Mouse (Mus musculus): ENCODE measurements around the gene Syne2. TPM values are rescaled to one million over a fixed set of nuclear protein-coding genes. Genes with fewer than 3 reads are reported as not detected.

The Syne2 gene
- total and polyA plus RNA-seq, 3 experiments = 3.9 to 7.5 (median 4.9) TPM

DNA sequence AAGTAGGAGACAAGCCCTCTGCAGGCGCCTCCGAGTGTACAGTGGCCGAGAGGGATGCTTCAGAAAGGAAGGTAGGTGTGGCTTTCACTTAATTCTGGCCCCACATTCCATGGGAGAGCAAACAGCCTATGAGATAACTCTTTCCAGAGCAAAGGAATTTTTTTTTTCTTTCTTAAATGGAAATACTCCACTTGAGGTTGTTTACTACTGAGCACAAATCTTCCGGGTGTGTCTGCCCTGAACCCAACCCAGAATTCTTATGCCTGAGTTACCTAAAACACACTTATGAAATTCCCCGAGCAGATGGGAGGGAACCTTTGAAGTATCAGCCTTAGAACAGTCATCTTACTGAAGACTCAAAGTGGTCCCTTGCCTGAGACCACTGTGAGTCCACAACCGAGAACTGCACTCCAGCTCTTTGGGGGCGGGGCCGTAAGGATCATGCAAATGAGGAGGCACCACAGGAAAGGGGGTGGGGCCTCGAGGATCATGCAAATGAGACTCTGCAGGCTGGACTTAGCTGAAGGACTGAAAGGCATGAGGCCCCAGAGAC lies 186.8 kb downstream of the Syne2 start:
- H3K9me3 ChIP-seq (replicated peaks; ENCODE audit: low read length) = no peaks in the 10 kb centered on the region
- dilution Hi-C loops (cut with MboI; ENCODE audit: extremely low pct_ligation_motif_present, extremely low pct_unique_long_range_greater_than_20kb, low sequenced_read_pairs) = no loop called here
- H3K4me2 ChIP-seq (ENCODE audit: insufficient read depth, low read depth, poor library complexity, severe bottlenecking) = peak overlapping the region; percentile 51
- no peak overlapping the region for H3K27ac ChIP-seq (ENCODE audit: insufficient read depth, low read depth)
- H3K4me1 ChIP-seq (ENCODE audit: control insufficient read depth in 1 of 2, insufficient read depth in 2 of 2) = peaks cover 5 to 22% of the 10 kb centered on the region in 2 experiments
- no peaks in the 10 kb centered on the region for H3K79me2 ChIP-seq (replicated peaks; ENCODE audit: control insufficient read depth, extremely low read depth, insufficient read depth, poor library complexity, severe bottlenecking)
- peak overlapping the region in 2 of 3 experiments; percentile 20 to 27 for H3K4me3 ChIP-seq (replicated peaks in 1 of 3; ENCODE audit: low read depth in 2 of 3, low read length in 2 of 3, poor library complexity in 1 of 3)
- peak; percentile 72 for DNase-seq (ENCODE audit: extremely low read depth)
- H3K27me3 ChIP-seq (replicated peaks) = no peaks in the 10 kb centered on the region
- H3K9ac ChIP-seq (ENCODE audit: insufficient read depth, low read depth) = no peak overlapping the region
- H3K36me3 ChIP-seq (replicated peaks in 1 of 2; ENCODE audit: control insufficient read depth in 1 of 2, insufficient read depth in 1 of 2, low read length in 1 of 2) = peaks cover 0 to 5% of the 10 kb centered on the region in 2 experiments
- in situ Hi-C loops (cut with MboI; ENCODE audit: low pct_ligation_motif_present, low pct_unique_long_range_greater_than_20kb, low sequenced_read_pairs) = loop anchor here (25.0 kb wide), 1 partner anchor 333 kb away; no protein-coding TSS in a partner anchor
- TF ChIP-seq RAD21 (IDR thresholded peaks at IDR 0.05; ENCODE audit: low read depth, low read length) (no peak), ZNF384 (IDR thresholded peaks at IDR 0.05; ENCODE audit: low read depth, low read length) (no peak), CTCF (conservative IDR thresholded peaks at IDR 0.05 in 1 of 2, IDR thresholded peaks at IDR 0.05 in 1 of 2; ENCODE audit: low read depth in 2 of 2, low read length in 2 of 2) (no peak), MEF2A (IDR thresholded peaks at IDR 0.05; ENCODE audit: borderline replicate concordance, low read depth, low read length) (no peak), USF1 (IDR thresholded peaks at IDR 0.05; ENCODE audit: low read depth, low read length) (no peak), HCFC1 (IDR thresholded peaks at IDR 0.05; ENCODE audit: low read depth, low read length) (no peak), ELF1 (IDR thresholded peaks at IDR 0.05; ENCODE audit: low read depth, low read length) (no peak), ZC3H11A (IDR thresholded peaks at IDR 0.05; ENCODE audit: low read depth, low read length) (no peak), TCF12 (IDR thresholded peaks at IDR 0.05; ENCODE audit: low read depth, low read length) (no peak)

DNA sequence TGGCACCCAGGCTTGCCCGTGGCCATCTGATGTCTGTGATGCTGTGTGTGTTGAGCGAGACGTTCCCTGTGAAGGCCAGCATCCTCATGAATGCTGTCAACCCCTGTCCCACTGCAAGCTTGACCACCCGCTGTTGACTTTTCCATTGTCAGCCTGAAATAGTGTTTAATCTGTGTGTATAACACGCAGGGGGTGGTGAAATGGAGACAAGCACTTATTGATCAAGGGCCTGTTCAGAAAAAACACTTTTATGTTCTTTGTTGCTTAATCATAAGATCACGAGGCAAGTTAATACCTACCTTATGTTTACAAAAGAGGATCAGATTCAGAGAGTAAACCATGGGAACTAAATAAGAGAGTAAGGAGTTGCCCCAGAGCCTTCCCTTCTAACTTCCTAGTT lies 191.1 kb downstream of the Syne2 start:
- no peaks in the 10 kb centered on the region for H3K9me3 ChIP-seq (replicated peaks; ENCODE audit: low read length)
- no peaks in the 10 kb centered on the region for H3K79me2 ChIP-seq (replicated peaks; ENCODE audit: control insufficient read depth, extremely low read depth, insufficient read depth, poor library complexity, severe bottlenecking)
- H3K27me3 ChIP-seq (replicated peaks) = no peaks in the 10 kb centered on the region
- no peak for DNase-seq (ENCODE audit: extremely low read depth)
- H3K27ac ChIP-seq (ENCODE audit: insufficient read depth, low read depth) = no peak overlapping the region
- H3K36me3 ChIP-seq (replicated peaks in 1 of 2; ENCODE audit: control insufficient read depth in 1 of 2, insufficient read depth in 1 of 2, low read length in 1 of 2) = peaks cover 0 to 5% of the 10 kb centered on the region in 2 experiments
- TF ChIP-seq USF2 (conservative IDR thresholded peaks at IDR 0.05; ENCODE audit: low read depth, low read length) (no peak), JUND (conservative IDR thresholded peaks at IDR 0.05; ENCODE audit: low read depth, low read length) (no peak), CTCF (conservative IDR thresholded peaks at IDR 0.05 in 1 of 2, IDR thresholded peaks at IDR 0.05 in 1 of 2; ENCODE audit: low read depth in 2 of 2, low read length in 2 of 2) (no peak), CHD1 (IDR thresholded peaks at IDR 0.05; ENCODE audit: low read depth, low read length) (no peak), SIN3A (IDR thresholded peaks at IDR 0.05; ENCODE audit: low read length) (no peak), ELF1 (IDR thresholded peaks at IDR 0.05; ENCODE audit: low read depth, low read length) (no peak), IRF4 (IDR thresholded peaks at IDR 0.05; ENCODE audit: low read depth, low read length) (no peak), KAT2A (IDR thresholded peaks at IDR 0.05; ENCODE audit: insufficient replicate concordance, low read length) (no peak), MXI1 (IDR thresholded peaks at IDR 0.05; ENCODE audit: low read depth, low read length) (no peak), RAD21 (IDR thresholded peaks at IDR 0.05; ENCODE audit: low read depth, low read length) (no peak), GABPA (IDR thresholded peaks at IDR 0.05; ENCODE audit: insufficient replicate concordance, low read depth, low read length) (no peak), MAFK (IDR thresholded peaks at IDR 0.05; ENCODE audit: insufficient replicate concordance, low read length) (no peak), HCFC1 (IDR thresholded peaks at IDR 0.05; ENCODE audit: low read depth, low read length) (no peak), POLR2AphosphoS2 (IDR thresholded peaks at IDR 0.05; ENCODE audit: low read depth, low read length) (no peak), CHD2 (IDR thresholded peaks at IDR 0.05; ENCODE audit: low read length) (no peak), MAX (IDR thresholded peaks at IDR 0.05; ENCODE audit: low read length) (no peak), EP300 (IDR thresholded peaks at IDR 0.05; ENCODE audit: low read length) (no peak)
- in situ Hi-C loops (cut with MboI; ENCODE audit: low pct_ligation_motif_present, low pct_unique_long_range_greater_than_20kb, low sequenced_read_pairs) = loop anchor here (25.0 kb wide), 1 partner anchor 328 kb away; no protein-coding TSS in a partner anchor
- H3K4me3 ChIP-seq (replicated peaks in 1 of 3; ENCODE audit: low read depth in 2 of 3, low read length in 2 of 3, poor library complexity in 1 of 3) = no peak overlapping the region
- dilution Hi-C loops (cut with MboI; ENCODE audit: extremely low pct_ligation_motif_present, extremely low pct_unique_long_range_greater_than_20kb, low sequenced_read_pairs) = no loop called here
- peaks cover 5 to 22% of the 10 kb centered on the region in 2 experiments for H3K4me1 ChIP-seq (ENCODE audit: control insufficient read depth in 1 of 2, insufficient read depth in 2 of 2)
- no peak overlapping the region for H3K9ac ChIP-seq (ENCODE audit: insufficient read depth, low read depth)
- no peak overlapping the region for H3K4me2 ChIP-seq (ENCODE audit: insufficient read depth, low read depth, poor library complexity, severe bottlenecking)

Measured in CH12.LX (cell line).